In genomic region chr9:32018020-32018419, GRCm38 (mm10) we compare ENCODE assay signal across 10 mouse cellular contexts.
DNase-seq lines count a peak whose midpoint lies in the region; ATAC-seq lines count a peak whose summit lies in the region.
"Had no signal": no experiment of that assay in that cellular context is flagged by ENCODE, and none has a peak within 500 bp of the region (broad histone marks: within the 10 kb centered on the region; RNA-seq: fewer than 3 reads in every experiment).

No protein-coding gene starts in this region.

- H3K9me3 ChIP-seq in heart, embryonic 10.5 days: no peaks in the 10 kb centered on the region
- no peaks in the 10 kb centered on the region for H3K9me3 ChIP-seq in neural tube, embryonic 15.5 days (replicated peaks)
- H3K9me3 ChIP-seq: stomach, embryonic 15.5 days had no signal

- H3K27ac ChIP-seq in heart, embryonic 10.5 days: no peak overlapping the region
- no peak overlapping the region for H3K27ac ChIP-seq in neural tube, embryonic 15.5 days (replicated peaks)
- H3K27ac ChIP-seq: stomach, embryonic 15.5 days had no signal

- ATAC-seq in neural tube, embryonic 15.5 days (ENCODE audit: low FRiP score): no peak
- no peak for ATAC-seq in megakaryocyte, adult 5-6 weeks (ENCODE audit: poor library complexity, severe bottlenecking)

- no peak overlapping the region for H3K9ac ChIP-seq in neural tube, embryonic 15.5 days (replicated peaks)
- H3K9ac ChIP-seq: stomach, embryonic 15.5 days had no signal

- peaks cover 27% of the 10 kb centered on the region for H3K4me1 ChIP-seq in heart, embryonic 10.5 days
- H3K4me1 ChIP-seq in neural tube, embryonic 15.5 days: peaks cover 17% of the 10 kb centered on the region

- H3K4me2 ChIP-seq in neural tube, embryonic 15.5 days: peak overlapping the region; percentile 21; the same call in 1 of the 2 replicates
- H3K4me2 ChIP-seq: stomach, embryonic 15.5 days had no signal

- no peaks in the 10 kb centered on the region for H3K27me3 ChIP-seq in heart, embryonic 10.5 days (ENCODE audit: insufficient read depth, poor library complexity, severe bottlenecking)
- no peaks in the 10 kb centered on the region for H3K27me3 ChIP-seq in neural tube, embryonic 15.5 days (replicated peaks)
- H3K27me3 ChIP-seq: CH12.LX; stomach, embryonic 15.5 days had no signal

- H3K36me3 ChIP-seq in heart, embryonic 10.5 days: no peaks in the 10 kb centered on the region
- H3K36me3 ChIP-seq in neural tube, embryonic 15.5 days: no peaks in the 10 kb centered on the region
- H3K36me3 ChIP-seq: stomach, embryonic 15.5 days had no signal

- intact Hi-C loops in gastrocnemius, postnatal 36 days (cut with DNase I): no loop called here

- peak; percentile 84 to 92 for DNase-seq in heart, adult 18-20 months
- no peak for DNase-seq in heart, embryonic 10.5 days (ENCODE audit: low spot score)
- DNase-seq in lung, postnatal 10 days: peak; percentile 65
- no peak for DNase-seq in lung, postnatal 4 days
- DNase-seq in gastrocnemius, postnatal 36 days: peak; percentile 37 to 68

- H3K4me3 ChIP-seq in heart, embryonic 10.5 days: no peak overlapping the region
- no peak overlapping the region for H3K4me3 ChIP-seq in neural tube, embryonic 15.5 days (replicated peaks)
- H3K4me3 ChIP-seq: erythroblast, embryonic 14.5 days; stomach, embryonic 15.5 days had no signal

Comparison
In these comparisons a context has a peak if more than half of its experiments do, and no peak if none do; other contexts are left out.
1. DNase-seq: peak in heart, adult 18-20 months (2 of 2), lung, postnatal 10 days (single experiment) and gastrocnemius, postnatal 36 days (2 of 2); none in heart, embryonic 10.5 days (single experiment) and lung, postnatal 4 days (0 of 2).